Mouse (Mus musculus) embryonic facial prominence, embryonic 13.5 days (tissue): Measurements from ENCODE around the gene Gm20877. TPM values are rescaled to one million over a fixed set of nuclear protein-coding genes. Genes with fewer than 3 reads are reported as not detected.
"Not testable (repeated sequence)": the region's sequence is repeated elsewhere in the genome, so short reads cannot be mapped to it uniquely, and the experiment has no call there.

Experiments used
- ATAC-seq: fragments of 200-750 bp; cut with Nextera tagmentation; 2 replicates; pipeline ENCODE4 v1.8.0; 2017; ENCODE audit warnings: low read depth; ENCODE audit not compliant: insufficient number of reproducible peaks, insufficient read depth, low FRiP score, low TSS enrichment
- H3K27ac ChIP-seq: fragments of 300-500 bp; sonication (generic); 2 replicates; pipeline ENCODE4 v1.5.1; 2015; ENCODE audit warnings: moderate library complexity, mild to moderate bottlenecking, inconsistent platforms
- H3K27me3 ChIP-seq: fragments of 300-500 bp; sonication (generic); 2 replicates; pipeline ENCODE4 v1.6.1; 2015; ENCODE audit warnings: mild to moderate bottlenecking, inconsistent platforms
- H3K36me3 ChIP-seq: fragments of 300-500 bp; sonication (generic); 2 replicates; pipeline ENCODE4 v1.6.1; 2015; ENCODE audit warnings: mild to moderate bottlenecking, inconsistent platforms
- H3K4me1 ChIP-seq: fragments of 300-500 bp; sonication (generic); 2 replicates; pipeline ENCODE4 v1.6.1; 2015; ENCODE audit warnings: inconsistent platforms
- H3K4me2 ChIP-seq: fragments of 300-500 bp; sonication (generic); 2 replicates; pipeline ENCODE4 v1.6.1; 2015; ENCODE audit warnings: moderate library complexity, mild to moderate bottlenecking, inconsistent platforms
- H3K4me3 ChIP-seq: fragments of 300-500 bp; sonication (generic); 2 replicates; pipeline ENCODE4 v1.5.1; 2015; ENCODE audit warnings: mild to moderate bottlenecking, inconsistent platforms
- H3K9ac ChIP-seq: fragments of 300-500 bp; sonication (generic); 2 replicates; pipeline ENCODE4 v1.6.1; 2015; ENCODE audit warnings: mild to moderate bottlenecking, inconsistent platforms
- H3K9me3 ChIP-seq: fragments of 300-500 bp; sonication (generic); 2 replicates; pipeline ENCODE4 v1.6.1; 2016; ENCODE audit warnings: inconsistent platforms
- WGBS: fragments of 180-500 bp; shearing (Covaris S2); methylation state at CpG from one replicate; pipeline ENCODE4 v1.1.7; 2015; ENCODE audit warnings: mixed read lengths; 5-methylcytosine and 5-hydroxymethylcytosine counted together
- polyA plus RNA-seq: library from polyadenylated mRNA; unstranded; fragments of >200 nt; fragmentation: Nextera tagmentation; extraction: Ambion mirVana; gene quantifications from 2 replicates; pipeline ENCODE4 v1.2.1, GENCODE M21; 2015

Gm20877 gene
- not detected in 2 replicates for polyA plus RNA-seq

- not testable (repeated sequence) for H3K4me1 ChIP-seq, H3K9me3 ChIP-seq, H3K27me3 ChIP-seq, H3K4me3 ChIP-seq, H3K9ac ChIP-seq, H3K36me3 ChIP-seq, ATAC-seq, H3K4me2 ChIP-seq, H3K27ac ChIP-seq
- WGBS = no CpG with 5 or more reads among the region's 3 CpGs
Measured at GRCm38 (mm10) chrY:17093573-17093972, at the start of gene Gm20877. Gene Gm20877, plus strand, starts transcription at chrY:17093873.
